Mouse (Mus musculus) lung, embryonic 14.5 days (tissue): ENCODE data around the gene Tor1aip1. TPM values are rescaled to one million over a fixed set of nuclear protein-coding genes. Genes with fewer than 3 reads are reported as not detected.

Experiments
- ATAC-seq: fragments of 200-750 bp; cut with Nextera tagmentation; 2 replicates; pipeline ENCODE4 v1.8.0; 2017; ENCODE audit warnings: mild to moderate bottlenecking, moderate TSS enrichment, moderate library complexity; ENCODE audit not compliant: insufficient read depth
- DNase-seq: peaks from one replicate; pipeline ENCODE4 v3.0.0-alpha.2; 2015
- H3K27ac ChIP-seq: fragments of 300-500 bp; sonication (generic); 2 replicates; pipeline ENCODE4 v1.5.1; 2014; ENCODE audit warnings: low read depth, mild to moderate bottlenecking, moderate library complexity
- H3K27me3 ChIP-seq: fragments of 300-500 bp; sonication (generic); 2 replicates; pipeline ENCODE4 v1.6.1; 2014; ENCODE audit warnings: low read length, control low read depth; ENCODE audit not compliant: insufficient read depth
- H3K36me3 ChIP-seq: fragments of 300-500 bp; sonication (generic); 2 replicates; pipeline ENCODE4 v1.6.1; 2014; ENCODE audit warnings: control low read depth; ENCODE audit not compliant: insufficient read depth
- H3K4me1 ChIP-seq: fragments of 300-500 bp; sonication (generic); 2 replicates; pipeline ENCODE4 v1.6.1; 2014; ENCODE audit warnings: antibody characterized with exemption, control low read depth; ENCODE audit not compliant: insufficient read depth
- H3K4me2 ChIP-seq: fragments of 300-500 bp; sonication (generic); 2 replicates; pipeline ENCODE4 v1.6.1; 2014; ENCODE audit warnings: mild to moderate bottlenecking
- H3K4me3 ChIP-seq: fragments of 300-500 bp; sonication (generic); 2 replicates; pipeline ENCODE4 v1.5.1; 2014; ENCODE audit warnings: low read depth, low read length
- H3K9ac ChIP-seq: fragments of 300-500 bp; sonication (generic); 2 replicates; pipeline ENCODE4 v1.6.1; 2014
- H3K9me3 ChIP-seq: fragments of 300-500 bp; sonication (generic); 2 replicates; pipeline ENCODE4 v1.6.1; 2016; ENCODE audit warnings: low read depth, low read length, control low read depth
- CTCF ChIP-seq: IDR thresholded peaks from 2 replicates; pipeline ENCODE4 v1.5.1; 2016; ENCODE audit warnings: antibody characterized with exemption, low read depth
- WGBS: fragments of 180-500 bp; shearing (Covaris S2); extraction: QIAGEN DNeasy Blood & Tissue Kit; methylation state at CpG from one replicate; pipeline ENCODE4 v1.1.7; 2014; 5-methylcytosine and 5-hydroxymethylcytosine counted together
- polyA plus RNA-seq: library from polyadenylated mRNA; unstranded; fragments of >200 nt; fragmentation: Nextera tagmentation; extraction: Ambion mirVana; gene quantifications from 2 replicates; pipeline ENCODE4 v1.2.1, GENCODE M21; 2014

Tor1aip1 gene
- polyA plus RNA-seq, 1 experiment from 2014 or later, result 45.9 TPM

DNA sequence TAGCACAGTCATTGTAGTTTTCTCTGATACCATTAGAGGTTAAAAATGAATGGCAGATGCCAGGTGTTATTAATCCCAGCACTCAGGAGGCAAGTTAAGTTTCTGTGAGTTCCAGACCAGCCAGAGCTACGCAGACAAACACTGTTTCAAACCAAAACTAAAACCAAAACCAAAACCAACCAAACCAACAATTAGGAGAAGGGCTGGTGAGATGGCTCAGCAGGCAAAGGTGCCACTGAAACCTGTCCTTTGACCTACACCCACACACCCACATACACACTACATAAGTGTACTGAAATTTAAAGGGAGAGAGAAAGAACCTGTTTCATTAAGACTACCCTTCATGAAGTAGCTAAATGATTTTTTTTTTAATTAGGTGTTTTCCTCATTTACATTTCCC, 27.3 kb downstream of the Tor1aip1 start:
- Histone ChIP-seq H3K4me2 (no peak overlapping the region), H3K4me1 (no peaks in the 10 kb centered on the region), H3K4me3 (no peak overlapping the region), H3K36me3 (peaks cover 70% of the 10 kb centered on the region), H3K9ac (no peak overlapping the region), H3K27me3 (no peaks in the 10 kb centered on the region), H3K27ac (no peak overlapping the region), H3K9me3 (no peaks in the 10 kb centered on the region)
- WGBS, result 87% methylated on average over 1 of the region's 1 CpGs
- DNase-seq (no peak), ATAC-seq (no peak)
- TF ChIP-seq CTCF, result no peak

DNA sequence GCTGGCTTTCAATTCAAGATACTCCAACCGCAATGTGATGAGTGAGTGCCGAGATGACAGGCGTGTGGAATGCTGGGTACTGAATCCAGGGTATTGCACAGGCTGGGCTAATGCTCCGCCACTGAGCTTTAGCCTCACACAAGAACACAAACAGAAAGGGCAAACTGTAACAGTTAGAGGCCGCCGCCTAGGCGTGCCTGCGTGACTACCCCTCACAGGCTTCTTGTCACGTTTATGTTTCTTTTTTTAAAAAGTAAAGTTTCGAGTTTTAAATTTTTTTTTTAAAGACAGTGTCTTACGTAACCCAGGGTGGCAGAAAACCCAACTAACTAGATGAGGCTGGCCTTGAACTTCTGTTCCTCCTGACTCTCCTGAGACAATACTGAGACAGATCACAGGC, 30.4 kb downstream of the Tor1aip1 start:
- no peak for TF ChIP-seq CTCF
- ATAC-seq, result no peak
- no peak for DNase-seq
- Histone ChIP-seq H3K36me3 (peaks cover 54% of the 10 kb centered on the region), H3K4me2 (no peak overlapping the region), H3K27me3 (no peaks in the 10 kb centered on the region), H3K27ac (no peak overlapping the region), H3K9ac (no peak overlapping the region), H3K4me1 (no peaks in the 10 kb centered on the region), H3K9me3 (no peaks in the 10 kb centered on the region), H3K4me3 (no peak overlapping the region)
- WGBS, result 86% methylated on average over 11 of the region's 11 CpGs

DNA sequence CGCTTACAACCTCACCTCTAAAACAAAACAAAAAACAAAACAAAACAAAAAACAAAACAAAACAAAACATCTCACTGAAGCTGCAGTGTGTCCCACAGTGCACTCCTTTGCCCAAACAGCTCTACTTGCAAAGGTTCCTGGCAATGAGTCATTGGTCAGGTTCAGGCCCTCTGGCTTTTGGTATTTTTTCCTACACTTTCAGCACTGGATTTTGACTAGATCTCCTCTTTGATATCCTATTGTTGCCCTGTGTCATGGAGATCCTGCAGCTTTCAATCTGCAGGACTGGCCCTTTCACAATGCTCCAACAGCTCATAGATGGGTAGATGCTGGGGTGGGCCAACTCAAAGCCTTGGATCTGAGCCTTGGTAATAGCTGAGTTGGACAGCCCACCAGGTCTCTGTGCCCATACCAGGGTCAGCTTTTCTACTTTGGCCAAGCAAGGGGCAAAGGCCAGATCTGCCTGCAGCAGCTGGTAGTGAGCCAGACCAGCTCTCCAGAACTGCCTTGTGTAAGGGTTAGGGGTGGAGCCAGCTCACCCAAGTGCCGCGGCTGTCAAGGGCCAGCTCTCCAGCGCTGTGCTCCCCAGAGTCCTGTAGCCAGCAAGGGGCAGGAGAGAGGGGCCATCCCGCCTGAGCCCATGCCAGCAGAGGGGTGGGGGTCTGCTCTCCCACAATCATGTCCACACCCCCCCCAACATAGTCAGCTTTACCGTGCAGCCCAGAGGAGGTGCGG, 32.9 kb downstream of the Tor1aip1 start:
- ATAC-seq, result no peak
- no peaks in the 10 kb centered on the region for H3K4me1 ChIP-seq
- no peaks in the 10 kb centered on the region for H3K27me3 ChIP-seq
- H3K9ac ChIP-seq, result no peak overlapping the region
- H3K36me3 ChIP-seq, result peaks cover 36% of the 10 kb centered on the region
- no peak for TF ChIP-seq CTCF
- 81% methylated on average over 7 of the region's 7 CpGs for WGBS
- no peak overlapping the region for H3K4me2 ChIP-seq
- H3K27ac ChIP-seq, result no peak overlapping the region
- H3K9me3 ChIP-seq, result no peaks in the 10 kb centered on the region
- DNase-seq, result no peak
- no peak overlapping the region for H3K4me3 ChIP-seq

DNA sequence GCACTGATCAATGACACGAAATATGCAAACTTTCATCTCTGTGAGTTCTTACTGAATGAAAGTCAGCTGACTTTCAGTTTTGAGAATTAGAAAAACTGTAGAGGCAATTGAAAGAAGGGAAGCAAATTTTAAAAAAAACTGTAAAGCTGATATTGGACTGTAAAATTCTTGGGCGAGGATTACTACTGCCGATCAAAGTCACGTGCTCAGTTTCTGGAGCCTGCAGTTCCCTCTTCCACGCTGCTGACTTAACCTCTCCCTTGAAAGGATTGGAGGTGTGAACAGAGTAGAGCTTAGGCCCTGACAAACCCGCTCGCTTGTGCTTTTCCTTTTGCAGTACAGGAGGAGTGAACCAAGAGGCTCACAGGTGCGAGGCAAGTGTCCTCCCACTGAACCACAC, 33.9 kb downstream of the Tor1aip1 start:
- WGBS, result 77% methylated on average over 8 of the region's 8 CpGs
- H3K4me3 ChIP-seq, result no peak overlapping the region

DNA sequence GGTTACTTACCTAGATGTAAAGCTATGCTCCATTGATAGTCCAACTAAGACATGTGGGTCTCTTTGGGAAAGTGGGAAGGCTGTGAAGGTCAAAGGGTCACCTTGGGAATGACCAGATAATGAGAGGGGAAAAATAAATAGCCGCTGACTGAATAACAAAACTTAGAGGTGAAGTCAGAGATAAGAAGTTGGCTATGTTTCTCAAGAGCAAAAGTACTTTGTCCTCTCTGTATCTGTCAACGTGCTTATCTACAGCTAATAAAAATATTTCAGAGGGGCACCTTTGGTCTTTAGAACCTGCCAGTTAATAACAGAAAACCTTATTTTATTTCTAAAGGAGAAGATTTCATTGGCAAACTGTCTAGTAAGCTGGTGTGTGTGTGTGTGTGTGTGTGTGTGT, 40.7 kb downstream of the Tor1aip1 start:
- no peak for TF ChIP-seq CTCF
- no peak overlapping the region for H3K4me3 ChIP-seq
- H3K9me3 ChIP-seq, result no peaks in the 10 kb centered on the region
- H3K9ac ChIP-seq, result no peak overlapping the region
- WGBS, result 20% methylated on average over 2 of the region's 2 CpGs
- H3K4me1 ChIP-seq, result no peaks in the 10 kb centered on the region
- no peak overlapping the region for H3K4me2 ChIP-seq
- ATAC-seq, result no peak
- no peaks in the 10 kb centered on the region for H3K27me3 ChIP-seq
- DNase-seq, result no peak
- no peak overlapping the region for H3K27ac ChIP-seq
- H3K36me3 ChIP-seq, result no peaks in the 10 kb centered on the region

More for the DNA sequence above, 33.9 kb downstream of the Tor1aip1 start:
- Histone ChIP-seq H3K9me3 (no peaks in the 10 kb centered on the region), H3K27ac (no peak overlapping the region), H3K4me1 (no peaks in the 10 kb centered on the region), H3K9ac (no peak overlapping the region), H3K4me2 (no peak overlapping the region), H3K36me3 (peaks cover 29% of the 10 kb centered on the region), H3K27me3 (no peaks in the 10 kb centered on the region)
- DNase-seq, result no peak
- no peak for ATAC-seq
- TF ChIP-seq CTCF, result no peak

DNA sequence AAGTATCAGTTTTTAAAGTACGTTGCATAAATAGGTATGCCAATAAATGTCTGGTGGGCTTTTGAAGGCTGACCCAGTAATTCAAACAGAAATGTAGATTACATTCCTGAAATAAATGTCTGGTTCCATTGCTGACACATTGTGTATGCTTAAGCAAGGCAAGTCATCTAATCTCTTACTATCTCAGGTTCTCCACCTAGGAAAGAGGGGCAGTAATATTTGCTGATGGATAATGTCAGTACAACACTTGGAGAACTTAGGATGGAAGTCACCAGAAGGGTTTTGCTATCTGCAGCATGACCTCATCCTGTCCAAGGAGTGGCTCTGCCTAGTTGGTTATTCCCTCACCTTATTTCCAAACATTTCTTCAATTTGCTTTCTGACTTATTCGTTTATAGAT, 41.8 kb downstream of the Tor1aip1 start:
- 49% methylated on average over 2 of the region's 2 CpGs for WGBS
- ATAC-seq, result no peak

DNA sequence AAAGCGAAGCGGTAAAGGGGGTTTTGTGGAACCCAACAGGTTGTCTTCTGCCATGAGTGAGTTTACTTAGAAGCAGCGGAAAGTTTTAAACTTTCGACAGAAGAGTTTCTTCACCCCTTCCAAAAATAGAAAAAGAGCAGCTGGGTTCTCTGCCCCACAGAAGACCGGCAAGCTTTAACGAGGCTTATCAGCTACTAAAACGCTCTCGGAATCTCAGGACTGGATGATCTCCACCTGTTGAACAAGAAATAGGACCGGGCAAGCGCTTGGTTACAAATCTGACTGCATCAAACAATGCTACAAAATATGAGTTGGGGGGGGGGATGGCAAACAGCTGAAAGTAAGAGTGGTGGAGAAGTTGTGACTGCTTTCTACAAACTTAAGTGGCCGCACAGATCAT, 45.9 kb downstream of the Tor1aip1 start:
- H3K36me3 ChIP-seq, result no peaks in the 10 kb centered on the region
- no peak overlapping the region for H3K27ac ChIP-seq
- no peak overlapping the region for H3K9ac ChIP-seq
- H3K4me3 ChIP-seq, result no peak overlapping the region
- H3K4me1 ChIP-seq, result no peaks in the 10 kb centered on the region
- WGBS, result 25% methylated on average over 11 of the region's 11 CpGs
- ATAC-seq, result no peak
- H3K9me3 ChIP-seq, result no peaks in the 10 kb centered on the region
- TF ChIP-seq CTCF, result no peak
- DNase-seq, result peak; percentile 19
- H3K4me2 ChIP-seq, result no peak overlapping the region
- H3K27me3 ChIP-seq, result no peaks in the 10 kb centered on the region

More for the DNA sequence above, 41.8 kb downstream of the Tor1aip1 start:
- Histone ChIP-seq H3K4me1 (no peaks in the 10 kb centered on the region), H3K4me3 (no peak overlapping the region), H3K9me3 (no peaks in the 10 kb centered on the region), H3K36me3 (no peaks in the 10 kb centered on the region), H3K9ac (no peak overlapping the region), H3K27me3 (no peaks in the 10 kb centered on the region), H3K4me2 (no peak overlapping the region), H3K27ac (no peak overlapping the region)
- no peak for DNase-seq
- TF ChIP-seq CTCF, result no peak
